Mouse (Mus musculus) brain, embryonic 18.5 days (tissue): ENCODE results near the gene Lbx1.

Source experiments
- DNase-seq: peaks from one replicate; pipeline ENCODE4 v3.0.0-alpha.2; 2012; ENCODE audit warnings: low read depth, low spot score

Lbx1 gene

DNA sequence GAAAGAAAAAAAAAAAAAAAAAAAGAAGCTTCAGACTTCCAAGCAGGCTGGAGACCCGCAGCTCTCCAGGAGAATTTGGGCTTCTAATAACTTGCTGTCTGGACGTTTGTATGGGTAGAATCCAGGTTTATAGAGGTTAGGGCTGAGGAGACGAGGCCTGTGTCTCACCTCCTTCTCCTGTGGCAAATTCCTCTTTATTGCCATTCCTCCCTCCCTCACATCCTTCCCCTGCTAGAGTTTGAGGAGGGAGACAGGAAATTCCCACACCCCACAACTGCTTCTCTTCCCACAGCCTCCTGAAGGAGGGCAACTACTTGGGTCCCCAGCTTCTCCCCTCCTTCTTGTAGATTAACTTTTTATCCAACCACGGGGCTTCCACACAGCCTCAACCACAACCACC is 20.2 kb downstream of the Lbx1 start:
- no peak for DNase-seq

DNA sequence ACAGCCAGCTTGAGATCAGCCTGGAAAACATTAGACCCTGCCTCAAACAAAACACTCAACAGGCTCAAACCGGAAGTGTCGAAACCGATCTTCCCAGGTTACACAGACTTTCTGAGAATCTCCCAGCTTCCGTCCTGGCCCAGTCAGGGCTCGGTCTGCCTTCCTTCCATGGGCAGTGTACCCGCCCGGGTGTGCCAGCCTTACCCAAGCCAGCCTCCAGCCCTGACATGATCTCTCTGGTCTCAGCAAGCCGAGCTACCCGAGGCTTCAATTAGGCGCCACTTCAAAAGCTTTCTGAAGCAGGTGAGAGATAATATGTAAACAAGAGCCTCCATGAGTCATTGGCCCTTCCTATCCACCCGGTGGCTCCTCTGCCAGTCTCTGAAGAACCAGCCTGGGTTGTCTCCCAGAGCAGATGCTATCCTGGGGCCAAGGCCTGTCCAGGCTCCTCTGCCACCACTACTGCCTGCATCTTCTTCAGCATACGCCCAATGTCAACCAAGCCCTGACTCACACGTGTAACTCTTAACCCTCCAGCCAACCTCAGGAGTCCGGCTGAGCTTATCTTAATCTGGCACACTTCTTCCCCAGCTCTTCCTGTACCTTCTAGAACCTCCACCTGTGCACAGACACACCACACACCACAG is 25.7 kb downstream of the Lbx1 start:
- no peak for DNase-seq

- DNase-seq, result no peak
These were observed 26.4 kb downstream of the Lbx1 start for GRCm38 (mm10) chr19:45209191-45209590.

GRCm38 (mm10) chr19:45208438-45209060 is 27.1 kb downstream of the Lbx1 start:
- no peak for DNase-seq

- no peak for DNase-seq
These were observed 27.8 kb downstream of the Lbx1 start for GRCm38 (mm10) chr19:45207662-45208437.

DNA sequence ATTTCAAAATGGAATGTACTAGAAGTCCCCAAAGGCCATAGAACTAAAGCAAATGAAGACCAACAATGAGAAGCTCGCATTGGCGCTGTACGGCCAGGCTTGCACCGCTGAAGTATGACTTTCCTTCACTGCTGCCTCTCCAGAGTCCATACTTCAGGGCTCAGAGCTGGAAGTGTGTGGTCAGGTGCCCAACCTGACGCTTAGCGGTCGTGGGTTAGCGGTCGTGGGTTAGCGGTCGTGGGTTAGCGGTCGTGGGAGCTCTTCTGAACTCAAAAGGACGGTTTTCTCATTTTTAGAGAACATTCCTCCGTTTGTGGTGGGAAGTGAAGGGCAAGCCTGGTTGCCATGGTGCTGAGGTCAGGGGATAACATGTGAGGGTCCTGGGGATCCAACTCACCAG is 28.5 kb downstream of the Lbx1 start:
- DNase-seq, result no peak

GRCm38 (mm10) chr19:45205311-45206105 is 30.1 kb downstream of the Lbx1 start:
- DNase-seq, result no peak

- no peak for DNase-seq
These were observed 38.6 kb downstream of the Lbx1 start for GRCm38 (mm10) chr19:45196967-45197366.

DNA sequence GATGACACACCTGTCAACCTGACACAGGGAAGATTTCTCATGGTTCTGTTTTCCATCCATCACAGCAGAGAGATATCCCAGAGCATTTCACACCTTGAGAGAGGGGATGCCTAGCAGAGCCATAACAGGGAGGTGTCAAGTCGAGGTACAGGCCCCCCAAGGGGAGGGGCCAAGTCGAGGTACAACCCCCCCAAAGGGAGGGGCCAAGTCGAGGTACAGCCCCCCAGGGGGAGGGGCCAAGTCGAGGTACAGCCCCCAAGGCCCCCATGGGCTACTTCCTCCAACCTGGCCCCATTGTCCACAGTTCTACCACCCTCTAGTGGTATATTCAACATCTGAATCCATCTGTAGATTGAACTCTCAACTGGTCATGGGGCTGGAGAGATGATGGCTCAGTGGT is 41.0 kb downstream of the Lbx1 start:
- no peak for DNase-seq
